Mouse (Mus musculus) cortical plate, adult 2 months (tissue): Measurements from ENCODE around the gene Acadm.

Experiments used
- CTCF ChIP-seq: fragments of 200-500 bp; IDR thresholded peaks from 2 replicates; pipeline ENCODE4 v1.5.1; 2011; ENCODE audit warnings: mild to moderate bottlenecking, control low read depth, low read length; ENCODE audit not compliant: insufficient read depth; ENCODE audit errors: extremely low read depth
- POLR2A ChIP-seq: fragments of 200-500 bp; IDR thresholded peaks from 2 replicates; pipeline ENCODE4 v1.6.1; 2011; ENCODE audit warnings: mild to moderate bottlenecking, low read length, control low read depth; ENCODE audit not compliant: insufficient read depth; ENCODE audit errors: extremely low read depth

DNA sequence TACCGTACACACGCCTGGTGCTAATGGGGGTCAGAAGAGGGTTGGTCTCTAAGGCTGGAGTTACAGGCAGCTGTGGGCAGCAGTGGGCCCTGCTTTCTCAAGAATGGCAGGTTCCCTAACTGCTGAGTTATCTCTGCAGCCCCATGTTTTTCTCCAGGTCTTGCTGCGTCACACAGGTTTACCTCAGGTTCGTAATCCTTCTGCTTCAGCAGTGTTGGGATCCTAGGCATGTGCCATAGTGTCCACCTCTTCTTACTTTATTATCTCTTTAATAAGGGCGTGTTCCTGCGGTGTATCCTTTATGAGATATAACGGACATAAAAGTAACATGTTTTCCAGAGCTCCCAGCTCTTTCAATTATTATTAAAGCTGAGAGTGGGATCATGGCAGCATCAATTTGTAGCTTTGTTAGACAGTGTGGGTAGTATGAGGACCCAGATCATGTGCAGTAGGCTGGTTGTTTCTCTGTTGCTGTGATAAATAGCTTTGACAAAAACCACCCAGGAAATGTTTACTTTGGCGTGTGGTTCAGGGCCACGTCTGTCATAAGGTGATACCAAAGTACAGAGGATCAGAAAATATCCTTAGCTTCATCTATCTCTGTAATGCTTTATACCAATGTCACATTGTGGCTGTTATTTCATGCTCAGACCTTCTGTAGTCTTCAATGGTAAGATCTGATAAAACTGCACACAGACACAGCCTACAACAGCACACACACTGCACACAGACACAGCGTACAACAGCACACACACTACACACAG lies 23.1 kb downstream of the Acadm start:
- TF ChIP-seq CTCF (no peak), POLR2A (no peak)
